Mouse (Mus musculus) granulocyte monocyte progenitor cell, adult 5-6 weeks (primary cell): ENCODE data around the gene Tmem60. TPM values are rescaled to one million over a fixed set of nuclear protein-coding genes. Genes with fewer than 3 reads are reported as not detected.

Experiments used
- ATAC-seq: replicated peaks from 2 replicates; pipeline ENCODE4 v1.8.0; 2016; ENCODE audit warnings: mild to moderate bottlenecking, moderate TSS enrichment, inconsistent platforms; ENCODE audit not compliant: poor library complexity, severe bottlenecking
- total RNA-seq, 2 experiments: library from RNA; stranded (forward) in 1 of 2; stranded (reverse) in 1 of 2; fragments of 200-712, 200-1000 nt in 1 of 2; fragments of >200 nt in 1 of 2; fragmentation: Nextera tagmentation in 1 of 2; gene quantifications; 2 replicates each; pipeline ENCODE4 v1.2.3; 2014 to 2017

Gene Tmem60
- total RNA-seq (2014; fragmentation: Nextera tagmentation) (25.9 and 39.1 TPM in 2 replicates), total RNA-seq (2017) (13.6 and 18.0 TPM in 2 replicates)

GRCm38 (mm10) chr5:20881915-20882800, at the start of gene Tmem60, which contains the start of gene Phtf2:
Gene Tmem60, plus strand, starts transcription at chr5:20882191.
Gene Phtf2, minus strand, starts transcription at chr5:20882124.
- ATAC-seq, result peak; percentile 86

GRCm38 (mm10) chr5:20834399-20834798, 47.6 kb upstream of the Tmem60 start:
- ATAC-seq, result no peak

GRCm38 (mm10) chr5:20837082-20837481, 44.9 kb upstream of the Tmem60 start:
- no peak for ATAC-seq

- ATAC-seq, result no peak
Measured at GRCm38 (mm10) chr5:20843405-20843804, 38.6 kb upstream of the Tmem60 start.

GRCm38 (mm10) chr5:20843816-20844215, 38.2 kb upstream of the Tmem60 start:
- no peak for ATAC-seq

DNA sequence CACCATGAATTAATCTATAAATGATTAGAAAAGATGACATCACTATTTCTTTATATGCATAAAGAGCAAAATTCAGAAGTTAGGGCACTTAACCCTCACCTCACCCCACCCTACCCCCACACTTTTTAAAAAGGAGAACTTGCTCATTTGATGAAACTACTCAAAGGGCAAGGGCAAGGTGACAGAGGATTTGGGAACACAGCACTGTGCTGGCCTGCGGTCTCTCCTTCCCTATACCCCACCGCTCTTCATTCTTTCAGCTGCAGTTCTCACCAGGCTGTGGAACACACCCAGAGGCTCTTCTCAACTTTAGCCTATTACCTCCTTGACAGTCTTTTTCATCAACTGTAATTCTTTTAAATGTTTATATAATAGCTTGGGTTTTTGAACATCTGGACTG, 35.0 kb upstream of the Tmem60 start:
- peak; percentile 87 for ATAC-seq

- ATAC-seq, result no peak
Measured at GRCm38 (mm10) chr5:20855066-20855465, 26.9 kb upstream of the Tmem60 start.

DNA sequence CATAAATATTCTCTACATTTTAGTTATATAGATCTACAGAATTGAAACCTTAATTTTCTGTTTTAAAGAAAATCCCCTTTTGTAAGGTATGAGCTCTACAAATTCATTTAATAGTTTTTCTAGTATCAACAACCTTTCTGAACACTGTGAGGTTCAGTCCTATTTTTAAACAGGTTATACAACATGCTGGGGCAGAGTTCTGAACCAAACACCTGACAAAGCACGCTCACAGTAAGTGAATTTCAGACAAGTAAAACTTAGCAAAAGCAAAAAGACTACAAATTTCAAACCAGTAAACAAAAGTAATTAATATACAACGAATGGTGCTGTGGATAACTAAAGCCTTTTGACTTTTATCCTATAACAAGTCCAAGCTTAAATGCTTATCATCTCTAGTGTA, 23.6 kb upstream of the Tmem60 start:
- ATAC-seq, result no peak

DNA sequence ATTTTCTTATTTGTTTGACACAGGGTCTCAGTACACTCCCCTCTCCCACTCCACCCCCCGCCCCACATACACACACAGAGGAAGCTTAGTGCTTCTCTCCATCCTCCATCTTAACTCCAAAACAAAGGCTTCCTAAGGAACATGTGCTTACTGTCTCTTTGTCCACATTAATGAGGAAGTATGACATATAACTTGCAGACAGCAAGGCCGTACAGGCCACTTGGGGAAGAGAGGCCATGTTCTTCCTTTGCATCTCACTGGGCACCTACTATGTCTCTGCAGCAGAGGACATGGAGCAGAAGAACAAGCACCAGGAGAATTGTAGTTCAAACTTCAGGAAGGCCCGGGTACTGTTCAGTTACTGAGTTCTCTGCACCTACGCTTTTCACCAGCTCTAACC, 21.4 kb upstream of the Tmem60 start:
- peak; percentile 61 for ATAC-seq

DNA sequence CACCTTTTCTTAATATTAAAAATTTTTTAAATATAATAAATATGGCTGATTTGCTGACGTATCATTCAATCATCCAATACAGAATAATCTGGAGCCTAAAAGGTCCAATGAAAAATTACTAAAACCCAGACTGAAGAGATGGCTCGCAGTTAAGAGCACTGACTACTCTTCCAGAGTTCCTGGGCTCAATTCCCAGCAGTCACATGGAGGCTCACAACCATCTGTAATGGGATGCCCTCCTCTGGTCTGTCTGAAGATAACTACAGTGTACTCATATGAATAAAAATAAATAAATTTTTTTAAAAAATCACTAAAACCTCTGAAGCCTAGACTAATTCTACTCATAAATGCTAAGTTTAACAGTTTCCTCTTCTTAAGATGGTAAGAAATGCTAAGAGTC, 20.1 kb upstream of the Tmem60 start:
- no peak for ATAC-seq

DNA sequence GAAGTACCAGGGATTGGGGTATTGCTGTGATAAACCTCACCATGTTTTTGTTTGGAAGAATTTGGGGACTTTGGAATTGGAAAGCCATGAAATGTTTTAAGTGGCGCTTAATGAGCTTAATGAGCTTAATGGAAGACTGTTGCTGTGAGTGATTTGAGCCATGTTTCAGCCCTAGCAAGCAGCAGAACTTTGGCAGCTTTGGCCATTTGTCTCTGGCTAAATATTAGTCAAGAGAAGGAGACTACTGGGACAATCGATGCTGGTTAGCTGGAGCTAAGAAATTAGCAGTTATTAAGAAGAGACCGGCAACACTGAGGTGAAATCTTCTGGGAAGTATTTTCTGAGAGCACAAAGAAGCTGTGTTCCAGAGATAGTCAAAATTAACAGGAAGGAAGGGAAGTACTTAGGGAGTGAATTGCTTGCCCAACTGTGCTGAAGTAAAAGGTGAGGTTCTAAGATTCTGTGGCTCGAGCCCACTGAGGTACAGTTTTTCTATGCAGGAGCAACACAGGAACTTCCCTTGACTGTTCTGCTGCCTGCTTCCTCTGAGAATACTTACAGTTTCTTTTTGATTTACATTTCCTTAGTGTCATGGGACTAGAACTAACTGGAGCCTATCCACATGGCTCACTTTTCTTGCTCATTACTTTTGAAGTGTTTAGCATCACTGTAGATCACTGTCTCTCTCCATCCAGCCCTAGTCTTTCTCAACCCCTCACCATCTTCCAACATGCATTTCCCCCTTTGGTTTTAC, 17.6 kb upstream of the Tmem60 start:
- peak; percentile 64 for ATAC-seq

DNA sequence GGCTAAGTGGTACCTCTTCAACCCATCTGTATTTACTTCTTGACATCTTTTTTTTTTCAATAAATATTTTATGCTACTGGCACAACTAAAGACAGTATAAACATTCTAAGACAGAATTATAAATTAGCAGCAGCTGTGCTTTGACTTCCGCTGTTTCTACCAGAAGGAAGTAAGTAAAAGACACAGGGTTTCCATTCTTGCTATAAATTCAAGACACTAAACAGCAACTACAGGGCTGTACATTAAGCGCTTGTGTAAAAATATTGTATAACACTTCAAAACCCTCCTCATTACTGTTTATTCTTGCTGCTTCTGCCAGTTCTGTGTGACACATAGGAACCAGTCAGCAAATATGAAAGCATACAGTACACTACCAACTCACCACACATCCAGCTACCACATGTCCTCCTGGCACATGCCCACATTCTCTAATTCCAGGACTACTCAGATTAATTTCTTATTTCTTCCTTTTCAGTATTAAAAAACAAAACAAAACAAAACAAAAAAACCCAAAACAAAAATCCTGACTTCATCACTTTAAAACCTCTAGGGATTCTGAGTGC, 16.7 kb upstream of the Tmem60 start:
- peak; percentile 27; the same call in 1 of the 2 replicates for ATAC-seq

DNA sequence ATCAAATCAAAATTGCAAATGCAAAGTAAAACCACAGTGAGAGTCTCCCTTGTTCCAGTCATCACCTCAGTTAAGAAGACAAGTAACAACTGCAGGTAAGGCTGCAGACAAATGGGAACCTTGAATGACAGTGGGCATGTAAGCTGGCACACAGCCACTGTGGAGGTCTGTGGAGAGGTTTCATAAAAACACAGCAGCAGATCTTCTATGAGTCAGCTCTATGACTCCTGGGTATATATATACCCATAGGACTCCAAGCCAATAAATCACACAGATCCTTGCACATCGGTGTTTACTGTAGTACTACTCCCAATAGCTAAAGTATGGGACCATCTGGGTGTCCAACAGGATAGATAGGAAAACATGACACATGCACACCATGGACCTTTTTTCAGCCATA, 8.8 kb upstream of the Tmem60 start:
- no peak for ATAC-seq

- no peak for ATAC-seq
Measured at GRCm38 (mm10) chr5:20876934-20877426, 5.0 kb upstream of the Tmem60 start.

- ATAC-seq, result no peak
Measured at GRCm38 (mm10) chr5:20880386-20880785, 1.6 kb upstream of the Tmem60 start.

DNA sequence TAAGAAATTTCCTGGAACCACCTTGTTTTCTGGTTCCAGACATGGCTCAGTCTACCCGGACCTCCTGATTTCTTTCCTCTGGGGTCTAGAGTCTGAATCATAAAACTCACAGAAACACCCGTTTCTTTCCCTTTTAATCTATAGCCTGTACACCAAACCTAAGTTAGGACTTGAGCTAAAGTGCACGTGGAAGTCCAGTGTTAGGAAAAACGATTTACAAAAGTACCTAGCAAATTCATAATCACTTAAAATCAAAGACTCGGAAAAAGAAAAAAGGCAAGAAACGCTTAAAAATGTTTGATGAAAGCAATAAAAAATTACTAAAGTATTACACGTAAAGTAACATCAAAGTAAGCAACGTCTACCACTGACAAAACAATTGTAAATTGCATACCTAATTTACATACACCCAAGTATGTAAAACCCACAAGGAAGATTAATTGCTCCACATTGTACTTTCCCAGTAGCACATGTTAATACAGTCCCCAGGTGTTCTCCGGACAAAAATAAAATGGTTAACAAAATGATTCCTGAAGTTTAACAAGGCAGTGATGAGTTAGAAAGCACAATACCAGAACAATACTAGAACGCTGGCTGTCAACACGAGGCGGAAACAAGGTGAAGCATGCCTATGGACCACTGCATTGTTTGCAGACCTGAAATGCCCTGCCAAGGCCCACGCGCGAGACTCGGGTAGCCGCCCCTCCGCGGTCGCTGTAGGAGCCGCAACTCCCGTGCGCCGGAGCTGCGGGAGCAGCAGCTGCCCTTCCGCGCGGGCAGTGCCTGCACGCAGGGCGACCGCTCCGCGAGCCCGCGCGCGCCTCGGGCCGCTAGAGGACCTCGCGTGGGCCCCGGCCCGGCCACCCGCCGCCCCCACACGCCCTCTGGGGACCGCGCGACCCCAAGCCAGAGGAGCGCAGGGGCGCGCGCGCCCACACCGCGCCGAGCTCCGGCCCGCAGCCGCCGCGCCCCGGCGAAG, 905 bp upstream of the Tmem60 start:
- peak; percentile 7 for ATAC-seq

DNA sequence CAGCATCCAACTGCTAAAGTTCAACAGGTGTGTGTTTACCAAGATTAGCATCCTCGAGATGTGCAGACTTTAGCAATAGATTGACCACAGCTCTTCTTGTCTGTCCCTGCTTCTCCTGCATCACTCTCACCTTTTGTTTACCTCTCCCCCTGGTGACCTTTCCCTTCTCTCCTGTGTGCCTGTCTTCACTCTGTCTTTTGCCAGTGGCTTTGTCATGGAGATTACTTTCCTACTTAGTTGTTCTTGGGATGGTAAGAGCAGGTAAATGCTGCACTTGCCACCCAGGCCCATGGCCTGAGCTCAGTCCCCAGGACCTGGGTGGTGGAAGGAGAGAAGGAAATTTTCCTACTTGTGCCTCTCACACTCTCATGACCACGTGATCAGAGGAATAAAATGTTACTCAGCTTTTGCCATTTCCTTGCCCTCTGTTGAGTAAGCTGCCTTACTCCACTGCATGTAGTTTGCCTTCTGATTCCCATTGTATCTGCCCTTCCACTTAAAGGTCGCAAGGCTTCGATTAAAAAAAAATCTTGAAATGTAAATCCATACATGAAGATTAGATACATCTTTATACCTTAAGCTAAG, 2.1 kb downstream of the Tmem60 start:
- ATAC-seq, result no peak

- ATAC-seq, result peak; percentile 91
Measured at GRCm38 (mm10) chr5:20897446-20898167, 15.6 kb downstream of the Tmem60 start.

DNA sequence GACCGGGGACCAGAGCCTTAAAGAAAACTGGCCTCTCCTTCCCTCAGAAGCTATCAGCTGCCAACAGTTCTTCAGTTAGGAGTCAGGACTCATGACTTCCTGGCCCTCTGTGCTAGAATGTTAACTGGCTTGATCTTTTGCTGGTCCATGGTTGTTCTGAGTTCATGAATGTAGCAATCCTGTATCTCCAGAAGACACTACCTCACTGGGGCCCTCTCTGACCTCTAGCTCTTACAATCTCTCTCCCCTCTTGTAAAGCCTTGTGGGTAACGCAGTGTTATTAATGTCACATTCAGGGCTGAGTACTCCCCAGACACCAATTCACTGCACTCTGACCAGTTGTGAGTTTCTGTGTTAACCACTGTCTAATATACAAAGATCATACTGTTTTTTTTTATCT, 22.7 kb downstream of the Tmem60 start:
- ATAC-seq, result no peak
